Mouse (Mus musculus) neural tube, embryonic 11.5 days (tissue): ENCODE measurements around the gene Ralgps2. TPM values are rescaled to one million over a fixed set of nuclear protein-coding genes. Genes with fewer than 3 reads are reported as not detected.

Source experiments
- ATAC-seq: fragments of 200-750 bp; cut with Nextera tagmentation; 2 replicates; pipeline ENCODE4 v1.8.0; 2017; ENCODE audit warnings: moderate number of reproducible peaks, mild to moderate bottlenecking, moderate TSS enrichment, moderate library complexity; ENCODE audit not compliant: insufficient read depth, low FRiP score, low TSS enrichment
- DNase-seq: peaks from one replicate; pipeline ENCODE4 v3.0.0-alpha.2; 2015; ENCODE audit warnings: low spot score
- H3K27ac ChIP-seq: fragments of 300-500 bp; sonication (generic); 2 replicates; pipeline ENCODE4 v1.5.1; 2014; ENCODE audit warnings: low read depth, mild to moderate bottlenecking, low read length
- H3K27me3 ChIP-seq: fragments of 300-500 bp; sonication (generic); 2 replicates; pipeline ENCODE4 v1.6.1; 2014; ENCODE audit warnings: mild to moderate bottlenecking, low read length, mixed read lengths; ENCODE audit not compliant: control insufficient read depth, insufficient read depth
- H3K36me3 ChIP-seq: fragments of 300-500 bp; sonication (generic); 2 replicates; pipeline ENCODE4 v1.6.1; 2014; ENCODE audit warnings: mild to moderate bottlenecking, low read length, moderate library complexity, mixed read lengths; ENCODE audit not compliant: control insufficient read depth, insufficient read depth
- H3K4me1 ChIP-seq: fragments of 300-500 bp; sonication (generic); 2 replicates; pipeline ENCODE4 v1.6.1; 2014; ENCODE audit warnings: low read length, mixed read lengths; ENCODE audit not compliant: control insufficient read depth, insufficient read depth
- H3K4me2 ChIP-seq: fragments of 300-500 bp; sonication (generic); 2 replicates; pipeline ENCODE4 v1.6.1; 2014; ENCODE audit warnings: low read depth, mild to moderate bottlenecking, moderate library complexity
- H3K4me3 ChIP-seq: fragments of 300-500 bp; sonication (generic); 2 replicates; pipeline ENCODE4 v1.5.1; 2014; ENCODE audit warnings: low read depth, low read length
- H3K9ac ChIP-seq: fragments of 300-500 bp; sonication (generic); 2 replicates; pipeline ENCODE4 v1.6.1; 2014; ENCODE audit warnings: mild to moderate bottlenecking, low read length
- H3K9me3 ChIP-seq: fragments of 300-500 bp; sonication (generic); 2 replicates; pipeline ENCODE4 v1.6.1; 2016; ENCODE audit warnings: low read length; ENCODE audit not compliant: control insufficient read depth
- WGBS: fragments of 180-500 bp; shearing (Covaris S2); extraction: QIAGEN DNeasy Blood & Tissue Kit; methylation state at CpG from one replicate; pipeline ENCODE4 v1.1.7; 2014; 5-methylcytosine and 5-hydroxymethylcytosine counted together
- polyA plus RNA-seq: library from polyadenylated mRNA; unstranded; fragments of >200 nt; fragmentation: Nextera tagmentation; extraction: Ambion mirVana; gene quantifications from 2 replicates; pipeline ENCODE4 v1.2.1, GENCODE M21; 2014

The Ralgps2 gene
- polyA plus RNA-seq, 1 experiment from 2014 or later: 95.7 TPM

DNA sequence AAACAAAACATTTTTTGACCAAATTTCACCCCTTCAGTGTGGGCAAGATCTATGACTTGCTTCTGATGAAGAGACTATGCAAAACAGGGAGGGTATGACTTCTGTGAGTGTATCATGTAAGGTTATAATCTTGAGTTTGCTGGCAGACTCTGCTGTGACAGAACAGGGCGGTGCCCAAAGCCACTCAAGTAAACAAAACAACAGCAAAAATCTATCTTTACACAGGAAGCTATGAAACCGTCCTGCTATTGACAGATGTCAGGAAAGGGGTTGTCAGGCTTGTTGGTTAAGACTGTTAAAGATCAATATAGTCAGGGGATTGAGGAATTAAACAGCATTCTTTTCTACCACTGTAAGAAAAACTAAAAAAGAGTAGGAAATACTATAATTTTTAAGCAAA, 33.8 kb downstream of the Ralgps2 start:
- Histone ChIP-seq H3K27me3 (no peaks in the 10 kb centered on the region), H3K9me3 (no peaks in the 10 kb centered on the region), H3K4me1 (no peaks in the 10 kb centered on the region), H3K27ac (no peak overlapping the region), H3K36me3 (no peaks in the 10 kb centered on the region; the same call in 1 of the 2 replicates), H3K9ac (no peak overlapping the region), H3K4me3 (no peak overlapping the region), H3K4me2 (no peak overlapping the region)
- WGBS: 90% methylated on average over 2 of the region's 2 CpGs
- no peak for DNase-seq
- no peak for ATAC-seq

GRCm38 (mm10) chr1:156903899-156904298, 35.5 kb downstream of the Ralgps2 start:
- no peak overlapping the region for H3K4me3 ChIP-seq
- H3K4me2 ChIP-seq: no peak overlapping the region
- WGBS: 94% methylated on average over 3 of the region's 3 CpGs
- DNase-seq (no peak), ATAC-seq (no peak)
- H3K4me1 ChIP-seq: no peaks in the 10 kb centered on the region
- no peak overlapping the region for H3K9ac ChIP-seq
- no peaks in the 10 kb centered on the region for H3K9me3 ChIP-seq
- no peaks in the 10 kb centered on the region; the same call in 1 of the 2 replicates for H3K36me3 ChIP-seq
- no peak overlapping the region for H3K27ac ChIP-seq
- H3K27me3 ChIP-seq: no peaks in the 10 kb centered on the region

GRCm38 (mm10) chr1:156901689-156902088, 37.7 kb downstream of the Ralgps2 start:
- H3K27ac ChIP-seq: no peak overlapping the region
- DNase-seq (no peak), ATAC-seq (no peak)
- H3K4me1 ChIP-seq: no peaks in the 10 kb centered on the region
- H3K4me2 ChIP-seq: no peak overlapping the region
- WGBS: 92% methylated on average over 6 of the region's 6 CpGs
- H3K27me3 ChIP-seq: no peaks in the 10 kb centered on the region
- H3K4me3 ChIP-seq: no peak overlapping the region
- H3K36me3 ChIP-seq: no peaks in the 10 kb centered on the region; the same call in 1 of the 2 replicates
- no peak overlapping the region for H3K9ac ChIP-seq
- H3K9me3 ChIP-seq: no peaks in the 10 kb centered on the region

DNA sequence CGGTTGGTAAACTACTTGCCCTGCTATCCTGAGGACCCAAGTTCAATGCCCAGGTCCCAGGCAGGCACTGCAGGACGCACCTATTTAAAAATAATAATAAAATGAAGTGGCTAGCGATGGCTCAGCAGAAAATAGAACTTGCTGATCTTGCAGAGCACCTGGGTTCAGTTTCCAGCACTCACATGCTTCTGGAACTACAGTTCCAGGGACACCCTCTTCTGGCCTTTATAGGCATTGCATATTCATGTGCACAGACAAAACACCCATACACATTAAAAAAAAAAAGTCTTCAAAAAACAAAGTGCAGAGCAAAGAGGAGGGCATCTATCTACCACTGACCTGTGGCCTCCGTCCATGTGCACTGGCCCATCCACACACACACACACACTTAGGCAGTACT, 47.9 kb downstream of the Ralgps2 start:
- H3K4me2 ChIP-seq: no peak overlapping the region
- no peak overlapping the region for H3K9ac ChIP-seq
- no peak overlapping the region for H3K4me3 ChIP-seq
- 90% methylated on average over 4 of the region's 4 CpGs for WGBS
- DNase-seq (no peak), ATAC-seq (no peak)
- H3K36me3 ChIP-seq: no peaks in the 10 kb centered on the region; the same call in 1 of the 2 replicates
- no peaks in the 10 kb centered on the region for H3K9me3 ChIP-seq
- H3K27ac ChIP-seq: no peak overlapping the region
- no peaks in the 10 kb centered on the region for H3K4me1 ChIP-seq
- H3K27me3 ChIP-seq: no peaks in the 10 kb centered on the region

GRCm38 (mm10) chr1:156888830-156889229, 50.6 kb downstream of the Ralgps2 start:
- DNase-seq (no peak), ATAC-seq (no peak)
- H3K27me3 ChIP-seq: no peaks in the 10 kb centered on the region
- H3K9ac ChIP-seq: no peak overlapping the region
- no peak overlapping the region for H3K4me3 ChIP-seq
- no peaks in the 10 kb centered on the region for H3K4me1 ChIP-seq
- H3K27ac ChIP-seq: no peak overlapping the region
- H3K36me3 ChIP-seq: no peaks in the 10 kb centered on the region
- 90% methylated on average over 4 of the region's 4 CpGs for WGBS
- no peaks in the 10 kb centered on the region for H3K9me3 ChIP-seq
- no peak overlapping the region for H3K4me2 ChIP-seq

- no peak overlapping the region for H3K9ac ChIP-seq
- H3K4me3 ChIP-seq: no peak overlapping the region
- WGBS: 85% methylated on average over 2 of the region's 2 CpGs
- ATAC-seq: no peak
- H3K4me1 ChIP-seq: no peaks in the 10 kb centered on the region
- no peak overlapping the region for H3K4me2 ChIP-seq
- no peak for DNase-seq
- peaks cover 7% of the 10 kb centered on the region for H3K36me3 ChIP-seq
- H3K27me3 ChIP-seq: no peaks in the 10 kb centered on the region
- H3K9me3 ChIP-seq: no peaks in the 10 kb centered on the region
- H3K27ac ChIP-seq: no peak overlapping the region
These were observed 53.5 kb downstream of the Ralgps2 start for GRCm38 (mm10) chr1:156885879-156886278.

DNA sequence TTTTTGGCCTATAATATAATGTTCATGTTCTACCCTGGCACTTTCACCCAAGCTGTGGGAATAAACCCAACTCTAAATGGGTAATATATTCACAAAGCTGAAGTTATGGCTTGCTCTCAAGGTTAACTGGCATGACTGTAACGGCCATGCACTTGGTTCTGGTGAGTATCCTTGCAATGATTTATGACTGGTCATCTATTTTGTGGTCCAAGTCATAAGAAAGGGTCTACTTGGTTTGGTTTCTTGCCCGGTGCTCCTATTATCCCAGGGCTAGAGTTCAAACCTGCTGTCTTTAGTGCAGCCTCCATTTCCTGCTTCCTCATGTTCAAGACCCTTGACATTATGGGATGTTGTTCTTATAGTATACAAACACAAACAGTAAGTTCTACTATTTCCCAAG, 54.6 kb downstream of the Ralgps2 start:
- Histone ChIP-seq H3K4me2 (no peak overlapping the region), H3K4me1 (no peaks in the 10 kb centered on the region), H3K27ac (no peak overlapping the region), H3K4me3 (no peak overlapping the region), H3K9me3 (no peaks in the 10 kb centered on the region), H3K9ac (no peak overlapping the region), H3K27me3 (no peaks in the 10 kb centered on the region), H3K36me3 (peaks cover 7% of the 10 kb centered on the region)
- ATAC-seq (no peak), DNase-seq (no peak)
- 65% methylated on average over 2 of the region's 2 CpGs for WGBS

GRCm38 (mm10) chr1:156870616-156871015, 68.8 kb downstream of the Ralgps2 start:
- Histone ChIP-seq H3K9ac (no peak overlapping the region), H3K4me3 (no peak overlapping the region), H3K36me3 (peaks cover 5% of the 10 kb centered on the region), H3K4me2 (no peak overlapping the region), H3K4me1 (no peaks in the 10 kb centered on the region), H3K27me3 (no peaks in the 10 kb centered on the region), H3K9me3 (no peaks in the 10 kb centered on the region), H3K27ac (no peak overlapping the region)
- no peak for DNase-seq
- ATAC-seq: no peak
- 92% methylated on average over 4 of the region's 4 CpGs for WGBS

GRCm38 (mm10) chr1:156870028-156870427, 69.4 kb downstream of the Ralgps2 start:
- H3K36me3 ChIP-seq: peaks cover 5% of the 10 kb centered on the region
- no peak overlapping the region for H3K4me2 ChIP-seq
- no peaks in the 10 kb centered on the region for H3K4me1 ChIP-seq
- H3K4me3 ChIP-seq: no peak overlapping the region
- ATAC-seq (no peak), DNase-seq (no peak)
- H3K9ac ChIP-seq: no peak overlapping the region
- H3K27ac ChIP-seq: no peak overlapping the region
- no peaks in the 10 kb centered on the region for H3K9me3 ChIP-seq
- 92% methylated on average over 5 of the region's 5 CpGs for WGBS
- no peaks in the 10 kb centered on the region for H3K27me3 ChIP-seq
